Mouse (Mus musculus) cerebellum, adult 2 months (tissue): Measurements from ENCODE around the gene Stx1b. TPM values are rescaled to one million over a fixed set of nuclear protein-coding genes. Genes with fewer than 3 reads are reported as not detected.

Experiments used
- DNase-seq, 2 experiments: peaks; one replicate each; pipeline ENCODE4 v3.0.0; 2021
- H3K27ac ChIP-seq: fragments of 200-500 bp; 2 replicates; pipeline ENCODE4 v1.5.1; 2012; ENCODE audit warnings: low read length, control low read depth, inconsistent platforms; ENCODE audit not compliant: insufficient read depth
- H3K27me3 ChIP-seq: fragments of 200-500 bp; 2 replicates; pipeline ENCODE4 v1.6.1; 2012; ENCODE audit warnings: inconsistent platforms, mild to moderate bottlenecking, low read length, moderate library complexity; ENCODE audit not compliant: control insufficient read depth, insufficient read depth
- H3K4me1 ChIP-seq: fragments of 200-500 bp; 2 replicates; pipeline ENCODE4 v1.6.1; 2011; ENCODE audit warnings: low read length; ENCODE audit not compliant: control insufficient read depth, insufficient read depth
- H3K4me3 ChIP-seq: fragments of 200-500 bp; replicated peaks from 2 replicates; pipeline ENCODE3; 2011; ENCODE audit warnings: mild to moderate bottlenecking, low read depth, low read length, control low read depth; ENCODE audit not compliant: insufficient read depth
- CTCF ChIP-seq: fragments of 200-500 bp; IDR thresholded peaks from 2 replicates; pipeline ENCODE4 v1.5.1; 2011; ENCODE audit warnings: low read depth, mild to moderate bottlenecking, control low read depth, low read length, moderate library complexity, borderline replicate concordance; ENCODE audit not compliant: insufficient read depth
- POLR2A ChIP-seq: fragments of 200-500 bp; IDR thresholded peaks from 2 replicates; pipeline ENCODE4 v1.6.1; 2011; ENCODE audit warnings: low read length, control low read depth, borderline replicate concordance; ENCODE audit not compliant: insufficient read depth
- WGBS: fragments of 180-500 bp; shearing (Covaris S2); methylation state at CpG from one replicate; pipeline ENCODE4 v1.1.7; 2018; 5-methylcytosine and 5-hydroxymethylcytosine counted together
- polyA plus RNA-seq: library from polyadenylated mRNA; depleted of rRNA; stranded (reverse); fragments of >200 nt; gene quantifications from 2 replicates; pipeline ENCODE4 v1.2.3, GENCODE M21; 2012; rRNA removed

Gene Stx1b
- polyA plus RNA-seq, result 452 and 453 TPM in 2 replicates

- Histone ChIP-seq H3K4me3 (peak within 1 kb of the TSS; percentile 94), H3K27ac (peak within 1 kb of the TSS; percentile 89), H3K4me1 (peaks cover 17% of the 10 kb centered on the region), H3K27me3 (no peaks in the 10 kb centered on the region)
- 2% methylated on average over 35 of the region's 38 CpGs for WGBS
- TF ChIP-seq POLR2A, result peak; percentile 27; the same call in 1 of the 2 replicates
- no peak for TF ChIP-seq CTCF
- DNase-seq, result peak; percentile 83 to 87
These were observed at the start of gene Stx1b, which contains the start of gene Stx4a for GRCm38 (mm10) chr7:127824176-127824871. Gene Stx1b (minus strand): TSS chr7:127824549. Gene Stx4a (plus strand): TSS chr7:127824294.

- 79% methylated on average over 5 of the region's 5 CpGs for WGBS
- TF ChIP-seq POLR2A (no peak), CTCF (no peak)
- Histone ChIP-seq H3K27me3 (no peaks in the 10 kb centered on the region), H3K27ac (no peak overlapping the region), H3K4me1 (no peaks in the 10 kb centered on the region), H3K4me3 (no peak overlapping the region)
- DNase-seq, result no peak
These were observed 45.9 kb upstream of the Stx1b start for GRCm38 (mm10) chr7:127870136-127870821.

- H3K27ac ChIP-seq, result no peak overlapping the region
- WGBS, result 14% methylated on average over 3 of the region's 3 CpGs
- DNase-seq, result no peak
- no peaks in the 10 kb centered on the region for H3K4me1 ChIP-seq
- no peaks in the 10 kb centered on the region for H3K27me3 ChIP-seq
- no peak overlapping the region for H3K4me3 ChIP-seq
- TF ChIP-seq CTCF (no peak), POLR2A (no peak)
These were observed 44.9 kb upstream of the Stx1b start for GRCm38 (mm10) chr7:127869149-127869810.

- H3K27me3 ChIP-seq, result no peaks in the 10 kb centered on the region
- H3K4me1 ChIP-seq, result no peaks in the 10 kb centered on the region
- DNase-seq, result no peak
- no peak overlapping the region for H3K27ac ChIP-seq
- TF ChIP-seq CTCF (no peak), POLR2A (no peak)
- H3K4me3 ChIP-seq, result no peak overlapping the region
- WGBS, result 97% methylated on average over 18 of the region's 18 CpGs
These were observed 43.3 kb upstream of the Stx1b start for GRCm38 (mm10) chr7:127867641-127868040.

- no peak for TF ChIP-seq POLR2A
- TF ChIP-seq CTCF, result no peak
- whole genome bisulfite sequencing, result 90% methylated on average over 12 of the region's 12 CpGs
- no peak overlapping the region for H3K27ac ChIP-seq
- no peak overlapping the region for H3K4me3 ChIP-seq
- H3K27me3 ChIP-seq, result no peaks in the 10 kb centered on the region
- no peaks in the 10 kb centered on the region for H3K4me1 ChIP-seq
- DNase-seq, result no peak
These were observed 42.1 kb upstream of the Stx1b start for GRCm38 (mm10) chr7:127866434-127866833.

- H3K4me3 ChIP-seq, result no peak overlapping the region
- no peak for DNase-seq
- no peaks in the 10 kb centered on the region for H3K4me1 ChIP-seq
- WGBS, result 87% methylated on average over 6 of the region's 6 CpGs
- H3K27me3 ChIP-seq, result no peaks in the 10 kb centered on the region
- H3K27ac ChIP-seq, result no peak overlapping the region
- TF ChIP-seq POLR2A (no peak), CTCF (no peak)
These were observed 33.9 kb upstream of the Stx1b start for GRCm38 (mm10) chr7:127858258-127858657.

GRCm38 (mm10) chr7:127850906-127851305 is 26.6 kb upstream of the Stx1b start:
- 68% methylated on average over 5 of the region's 5 CpGs for WGBS
- DNase-seq, result no peak
- TF ChIP-seq CTCF (no peak), POLR2A (no peak)

More at GRCm38 (mm10) chr7:127850906-127851305, 26.6 kb upstream of the Stx1b start:
- H3K4me3 ChIP-seq, result no peak overlapping the region
- no peaks in the 10 kb centered on the region for H3K4me1 ChIP-seq
- H3K27ac ChIP-seq, result no peak overlapping the region
- no peaks in the 10 kb centered on the region for H3K27me3 ChIP-seq
